Mouse (Mus musculus): ENCODE measurements around the gene Ier2. TPM values are rescaled to one million over a fixed set of nuclear protein-coding genes. Genes with fewer than 3 reads are reported as not detected.
"Not testable (repeated sequence)": the region's sequence is repeated elsewhere in the genome, so short reads cannot be mapped to it uniquely, and the experiment has no call there.

Ier2 gene
- polyA plus RNA-seq, 1 experiment from 2014 or later: 43.3 TPM

- Histone ChIP-seq H3K27me3 (ENCODE audit: control insufficient read depth, insufficient read depth, low read length) (no peaks in the 10 kb centered on the region), H3K27ac (ENCODE audit: low read length) (no peak overlapping the region), H3K36me3 (ENCODE audit: control insufficient read depth, insufficient read depth) (no peaks in the 10 kb centered on the region), H3K9ac (ENCODE audit: low read length) (no peak overlapping the region), H3K9me3 (replicated peaks; ENCODE audit: control insufficient read depth, low read length) (no peaks in the 10 kb centered on the region), H3K4me2 (ENCODE audit: low read depth, low read length) (no peak overlapping the region), H3K4me1 (ENCODE audit: control insufficient read depth, insufficient read depth, low read length) (peaks cover 8% of the 10 kb centered on the region), H3K4me3 (ENCODE audit: low read length) (no peak overlapping the region)
- ATAC-seq (replicated peaks; ENCODE audit: extremely low read depth, insufficient read depth, low FRiP score): no peak
- WGBS: 72% methylated on average over 4 of the region's 4 CpGs
Observed at GRCm38 (mm10) chr8:84630145-84630544, 32.5 kb downstream of the Ier2 start.

DNA sequence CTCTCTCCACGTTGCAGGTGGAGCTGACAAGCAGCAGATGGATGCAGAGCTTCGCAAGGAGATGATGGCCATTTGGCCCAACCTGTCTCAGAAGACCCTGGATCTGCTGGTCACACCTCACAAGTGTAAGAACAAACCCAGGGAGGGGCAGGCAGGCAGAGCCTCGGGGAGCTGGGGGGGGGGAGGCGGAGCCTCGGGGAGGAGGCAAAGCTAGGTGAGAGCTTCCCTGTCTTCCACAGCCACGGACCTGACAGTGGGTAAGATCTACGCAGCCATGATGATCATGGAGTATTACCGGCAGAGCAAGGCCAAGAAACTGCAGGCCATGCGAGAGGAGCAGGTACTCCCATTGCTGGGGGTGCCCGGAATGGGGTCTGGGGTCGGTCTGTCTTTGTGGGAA lies 33.1 kb downstream of the Ier2 start:
- H3K9ac ChIP-seq (ENCODE audit: low read length): no peak overlapping the region
- H3K4me2 ChIP-seq (ENCODE audit: low read depth, low read length): no peak overlapping the region
- H3K27me3 ChIP-seq (ENCODE audit: control insufficient read depth, insufficient read depth, low read length): no peaks in the 10 kb centered on the region
- ATAC-seq (replicated peaks; ENCODE audit: extremely low read depth, insufficient read depth, low FRiP score): no peak
- peaks cover 2% of the 10 kb centered on the region; the same call in 1 of the 2 replicates for H3K4me1 ChIP-seq (ENCODE audit: control insufficient read depth, insufficient read depth, low read length)
- H3K27ac ChIP-seq (ENCODE audit: low read length): no peak overlapping the region
- H3K9me3 ChIP-seq (replicated peaks; ENCODE audit: control insufficient read depth, low read length): no peaks in the 10 kb centered on the region
- H3K36me3 ChIP-seq (ENCODE audit: control insufficient read depth, insufficient read depth): no peaks in the 10 kb centered on the region
- no peak overlapping the region for H3K4me3 ChIP-seq (ENCODE audit: low read length)
- 66% methylated on average over 11 of the region's 11 CpGs for WGBS

- not testable (repeated sequence) for H3K36me3 ChIP-seq (ENCODE audit: control insufficient read depth, insufficient read depth); H3K4me3 ChIP-seq (ENCODE audit: low read length); H3K27ac ChIP-seq (ENCODE audit: low read length); H3K27me3 ChIP-seq (ENCODE audit: control insufficient read depth, insufficient read depth, low read length); H3K9ac ChIP-seq (ENCODE audit: low read length); H3K4me2 ChIP-seq (ENCODE audit: low read depth, low read length); ATAC-seq (replicated peaks; ENCODE audit: extremely low read depth, insufficient read depth, low FRiP score); H3K9me3 ChIP-seq (replicated peaks; ENCODE audit: control insufficient read depth, low read length); H3K4me1 ChIP-seq (ENCODE audit: control insufficient read depth, insufficient read depth, low read length)
- 73% methylated on average over 4 of the region's 4 CpGs for WGBS
Observed at GRCm38 (mm10) chr8:84623425-84623824, 39.2 kb downstream of the Ier2 start.

DNA sequence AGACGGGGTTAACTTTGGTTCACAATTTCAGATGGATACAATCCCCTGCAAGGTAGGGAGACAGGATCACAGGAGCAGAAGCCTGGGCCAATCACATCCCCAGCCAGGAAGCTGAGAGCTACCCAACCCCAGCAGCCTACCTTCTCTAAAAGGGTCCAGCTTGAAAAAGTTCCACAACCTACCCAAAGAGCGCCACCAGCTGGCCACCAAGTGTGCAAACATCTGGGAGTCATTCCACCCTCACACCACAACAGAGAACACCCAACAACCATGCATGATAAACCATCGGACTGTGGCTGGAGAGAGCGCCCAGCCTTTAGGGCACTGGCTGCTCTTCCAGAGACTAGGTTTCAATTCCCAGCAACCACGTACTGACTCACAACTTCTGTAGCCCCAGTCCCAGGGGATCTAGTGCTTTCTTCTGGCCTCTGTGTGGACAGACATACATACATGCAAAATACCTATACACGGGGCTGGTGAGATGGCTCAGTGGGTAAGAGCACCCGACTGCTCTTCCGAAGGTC lies 41.5 kb downstream of the Ier2 start:
- ATAC-seq (replicated peaks; ENCODE audit: extremely low read depth, insufficient read depth, low FRiP score): no peak
- 67% methylated on average over 8 of the region's 8 CpGs for WGBS
- H3K9ac ChIP-seq (ENCODE audit: low read length): no peak overlapping the region
- no peak overlapping the region for H3K27ac ChIP-seq (ENCODE audit: low read length)
- no peak overlapping the region for H3K4me3 ChIP-seq (ENCODE audit: low read length)
- no peaks in the 10 kb centered on the region for H3K4me1 ChIP-seq (ENCODE audit: control insufficient read depth, insufficient read depth, low read length)
- peaks cover 2% of the 10 kb centered on the region; the same call in 1 of the 2 replicates for H3K27me3 ChIP-seq (ENCODE audit: control insufficient read depth, insufficient read depth, low read length)
- H3K36me3 ChIP-seq (ENCODE audit: control insufficient read depth, insufficient read depth): no peaks in the 10 kb centered on the region
- no peak overlapping the region for H3K4me2 ChIP-seq (ENCODE audit: low read depth, low read length)
- no peaks in the 10 kb centered on the region for H3K9me3 ChIP-seq (replicated peaks; ENCODE audit: control insufficient read depth, low read length)

DNA sequence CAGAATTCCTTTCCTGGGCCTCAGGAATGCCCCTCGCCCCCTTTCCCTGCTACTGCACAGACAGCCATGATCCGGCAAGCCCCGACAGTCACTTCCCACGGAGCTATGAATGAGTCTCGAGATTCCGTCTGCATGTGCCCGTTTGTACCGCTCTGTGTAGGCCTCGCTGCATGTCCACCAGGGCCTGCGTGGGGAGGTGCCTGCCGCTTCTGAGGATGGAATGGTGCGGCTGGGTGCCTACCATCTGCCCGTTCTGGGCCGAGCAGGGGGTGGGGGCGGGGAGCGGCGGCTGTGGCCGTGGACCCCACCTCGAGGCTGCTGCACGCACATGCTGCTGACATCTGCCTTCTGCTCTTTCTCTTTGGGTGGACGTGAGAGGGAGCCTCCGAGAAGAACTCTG lies 45.6 kb downstream of the Ier2 start:
- Histone ChIP-seq H3K9me3 (replicated peaks; ENCODE audit: control insufficient read depth, low read length) (no peaks in the 10 kb centered on the region), H3K9ac (ENCODE audit: low read length) (no peak overlapping the region), H3K4me1 (ENCODE audit: control insufficient read depth, insufficient read depth, low read length) (no peaks in the 10 kb centered on the region), H3K4me2 (ENCODE audit: low read depth, low read length) (no peak overlapping the region), H3K4me3 (ENCODE audit: low read length) (no peak overlapping the region), H3K27me3 (ENCODE audit: control insufficient read depth, insufficient read depth, low read length) (peaks cover 20% of the 10 kb centered on the region), H3K27ac (ENCODE audit: low read length) (no peak overlapping the region), H3K36me3 (ENCODE audit: control insufficient read depth, insufficient read depth) (no peaks in the 10 kb centered on the region)
- no peak for ATAC-seq (replicated peaks; ENCODE audit: extremely low read depth, insufficient read depth, low FRiP score)
- WGBS: 40% methylated on average over 22 of the region's 22 CpGs

DNA sequence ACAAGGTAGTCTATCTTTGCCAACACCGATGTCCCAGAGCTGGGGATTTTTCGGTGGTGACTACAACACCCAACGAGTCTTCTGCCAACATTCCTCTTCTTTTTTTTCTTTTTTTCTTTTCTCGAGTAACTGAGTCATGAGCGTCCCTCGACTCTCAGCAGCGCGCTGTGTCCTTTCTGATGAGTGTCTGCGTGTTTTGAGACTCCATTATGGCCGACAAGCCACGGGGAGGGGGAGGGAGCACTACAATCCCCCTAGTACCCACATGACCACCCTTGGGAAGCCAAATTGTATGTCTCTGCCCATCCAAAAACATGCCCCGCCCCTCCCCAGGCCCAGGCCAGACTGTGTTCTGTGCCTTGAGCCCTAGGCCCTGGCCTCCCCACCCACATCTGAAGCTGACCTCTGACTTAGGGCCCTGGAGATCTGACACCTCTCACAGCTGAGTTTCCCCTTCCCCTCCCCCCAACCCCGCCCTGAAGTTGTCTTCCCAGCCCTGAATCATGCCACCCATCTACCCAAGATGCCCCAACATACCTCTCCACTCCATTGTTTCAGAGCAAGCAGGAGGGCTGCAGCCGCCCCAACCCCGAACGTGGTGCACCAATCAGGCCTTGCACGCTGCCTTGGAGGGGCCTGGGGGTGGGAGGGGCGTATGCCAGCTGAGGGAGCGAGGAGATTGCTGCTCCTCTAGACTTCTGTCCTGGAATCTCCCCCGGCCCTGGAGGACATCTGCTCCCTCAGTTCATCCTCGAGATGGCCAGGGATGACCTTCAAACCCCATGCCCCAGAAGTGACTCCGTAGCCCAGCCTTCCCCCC lies 46.8 kb downstream of the Ier2 start:
- H3K36me3 ChIP-seq (ENCODE audit: control insufficient read depth, insufficient read depth): no peaks in the 10 kb centered on the region
- peaks cover 20% of the 10 kb centered on the region for H3K27me3 ChIP-seq (ENCODE audit: control insufficient read depth, insufficient read depth, low read length)
- 39% methylated on average over 21 of the region's 22 CpGs for WGBS
- no peak for ATAC-seq (replicated peaks; ENCODE audit: extremely low read depth, insufficient read depth, low FRiP score)
- H3K4me3 ChIP-seq (ENCODE audit: low read length): no peak overlapping the region
- H3K9me3 ChIP-seq (replicated peaks; ENCODE audit: control insufficient read depth, low read length): no peaks in the 10 kb centered on the region
- H3K27ac ChIP-seq (ENCODE audit: low read length): no peak overlapping the region
- H3K4me1 ChIP-seq (ENCODE audit: control insufficient read depth, insufficient read depth, low read length): no peaks in the 10 kb centered on the region
- no peak overlapping the region for H3K9ac ChIP-seq (ENCODE audit: low read length)
- H3K4me2 ChIP-seq (ENCODE audit: low read depth, low read length): no peak overlapping the region

DNA sequence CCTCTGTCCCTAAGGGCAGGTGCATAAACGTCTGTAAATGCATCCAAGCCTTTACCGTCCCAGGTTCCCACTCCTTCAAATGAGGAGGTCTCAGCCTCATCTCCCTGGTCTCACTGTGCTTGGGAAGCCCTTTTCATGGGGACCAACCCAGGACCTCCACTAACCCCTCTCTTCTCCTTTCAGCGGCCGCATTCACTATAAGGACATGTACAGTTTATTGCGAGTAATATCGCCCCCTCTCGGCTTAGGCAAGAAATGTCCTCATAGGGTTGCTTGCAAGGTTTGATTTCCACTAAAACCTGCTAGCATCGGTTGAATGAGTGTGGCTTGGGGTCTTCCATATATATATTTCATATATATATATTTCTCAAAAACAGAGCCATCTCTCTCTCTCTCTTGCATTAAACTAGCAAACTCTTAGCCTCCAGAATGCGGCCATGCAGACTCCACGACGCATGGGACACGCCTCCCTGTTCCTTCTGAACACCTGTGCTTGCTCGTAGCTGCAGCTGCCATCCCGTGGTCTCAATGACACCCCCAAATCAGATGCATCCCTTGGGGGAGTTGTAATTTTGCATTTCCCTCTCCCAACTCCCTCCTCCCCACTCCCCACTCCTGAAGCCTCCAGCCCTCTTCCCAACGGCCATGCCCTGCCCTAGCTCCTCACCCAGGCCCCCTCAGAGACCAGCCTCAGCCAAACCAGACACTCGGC lies 48.0 kb downstream of the Ier2 start:
- 37% methylated on average over 16 of the region's 16 CpGs for WGBS
- no peaks in the 10 kb centered on the region for H3K9me3 ChIP-seq (replicated peaks; ENCODE audit: control insufficient read depth, low read length)
- H3K27me3 ChIP-seq (ENCODE audit: control insufficient read depth, insufficient read depth, low read length): peaks cover 20% of the 10 kb centered on the region

More for the DNA sequence above, 48.0 kb downstream of the Ier2 start:
- H3K9ac ChIP-seq (ENCODE audit: low read length): no peak overlapping the region
- H3K36me3 ChIP-seq (ENCODE audit: control insufficient read depth, insufficient read depth): no peaks in the 10 kb centered on the region
- no peak overlapping the region for H3K4me2 ChIP-seq (ENCODE audit: low read depth, low read length)
- no peak overlapping the region for H3K4me3 ChIP-seq (ENCODE audit: low read length)
- no peak for ATAC-seq (replicated peaks; ENCODE audit: extremely low read depth, insufficient read depth, low FRiP score)
- H3K27ac ChIP-seq (ENCODE audit: low read length): no peak overlapping the region
- no peaks in the 10 kb centered on the region for H3K4me1 ChIP-seq (ENCODE audit: control insufficient read depth, insufficient read depth, low read length)
